ENCODE assay signal across 7 mouse cellular contexts in genomic region chr15:66475941-66476391, GRCm38 (mm10). TPM values are rescaled to one million over a fixed set of nuclear protein-coding genes. Genes with fewer than 3 reads are reported as not detected.
A peak's percentile ranks its signal among the peaks of the same experiment; 100 is the strongest.
DNase-seq lines count a peak whose midpoint lies in the region; ATAC-seq and TF ChIP-seq lines count a peak whose summit lies in the region.

No protein-coding gene starts in this region.

- H3K9me3 ChIP-seq in CH12.LX (replicated peaks; ENCODE audit: low read length) = no peaks in the 10 kb centered on the region
- H3K9me3 ChIP-seq in heart, postnatal 0 days (replicated peaks; ENCODE audit: control insufficient read depth, low read length) = no peaks in the 10 kb centered on the region
- H3K9me3 ChIP-seq in stomach, embryonic 15.5 days = no peaks in the 10 kb centered on the region

- H3K79me2 ChIP-seq in CH12.LX (replicated peaks; ENCODE audit: control insufficient read depth, extremely low read depth, insufficient read depth, poor library complexity, severe bottlenecking) = no peaks in the 10 kb centered on the region

- H3K4me3 ChIP-seq in CH12.LX (replicated peaks in 1 of 3; ENCODE audit: low read depth in 2 of 3, low read length in 2 of 3, poor library complexity in 1 of 3) = peak overlapping the region in 2 of 3 experiments; percentile 20 to 31
- H3K4me3 ChIP-seq in heart, postnatal 0 days (ENCODE audit: low read depth, low read length) = no peak overlapping the region
- no peak overlapping the region for H3K4me3 ChIP-seq in stomach, embryonic 15.5 days (replicated peaks)

- peak overlapping the region; percentile 37 for H3K9ac ChIP-seq in CH12.LX (ENCODE audit: insufficient read depth, low read depth)
- no peak overlapping the region for H3K9ac ChIP-seq in heart, postnatal 0 days (replicated peaks; ENCODE audit: low read depth, low read length)
- H3K9ac ChIP-seq in stomach, embryonic 15.5 days = no peak overlapping the region

- peak overlapping the region; percentile 81 for H3K4me2 ChIP-seq in CH12.LX (ENCODE audit: insufficient read depth, low read depth, poor library complexity, severe bottlenecking)
- H3K4me2 ChIP-seq in heart, postnatal 0 days (ENCODE audit: low read depth, low read length) = peak overlapping the region; percentile 41
- peak overlapping the region; percentile 5; the same call in 1 of the 2 replicates for H3K4me2 ChIP-seq in stomach, embryonic 15.5 days

- peak; percentile 50; the same call in 1 of the 2 replicates for TF ChIP-seq EP300 in CH12.LX (IDR thresholded peaks at IDR 0.05; ENCODE audit: low read length)
- TF ChIP-seq EP300 in heart, postnatal 0 days (IDR thresholded peaks at IDR 0.05; ENCODE audit: low read depth) = no peak

- TF ChIP-seq CTCF in CH12.LX (conservative IDR thresholded peaks at IDR 0.05 in 1 of 2, IDR thresholded peaks at IDR 0.05 in 1 of 2; ENCODE audit: low read depth in 2 of 2, low read length in 2 of 2) = peak; percentile 45 to 84
- TF ChIP-seq CTCF in heart, postnatal 0 days (IDR thresholded peaks at IDR 0.05; ENCODE audit: low read depth) = peak; percentile 64

- TF ChIP-seq POLR2A in CH12.LX (IDR thresholded peaks at IDR 0.05; ENCODE audit: low read depth, low read length) = no peak

- no peak overlapping the region for H3K27ac ChIP-seq in CH12.LX (ENCODE audit: insufficient read depth, low read depth)
- H3K27ac ChIP-seq in heart, postnatal 0 days (ENCODE audit: low read depth) = no peak overlapping the region
- no peak overlapping the region for H3K27ac ChIP-seq in stomach, embryonic 15.5 days

- dilution Hi-C loops in CH12.LX (cut with MboI; ENCODE audit: extremely low pct_ligation_motif_present, extremely low pct_unique_long_range_greater_than_20kb, low sequenced_read_pairs) = no loop called here

- H3K36me3 ChIP-seq in CH12.LX (replicated peaks in 1 of 2; ENCODE audit: control insufficient read depth in 1 of 2, insufficient read depth in 1 of 2, low read length in 1 of 2) = no peaks in the 10 kb centered on the region
- H3K36me3 ChIP-seq in heart, postnatal 0 days (replicated peaks; ENCODE audit: control insufficient read depth, insufficient read depth, low read length) = no peaks in the 10 kb centered on the region
- no peaks in the 10 kb centered on the region for H3K36me3 ChIP-seq in stomach, embryonic 15.5 days

- 8% methylated on average over 5 of the region's 5 CpGs for WGBS in heart, postnatal 0 days
- 11% methylated on average over 5 of the region's 5 CpGs for WGBS in stomach, embryonic 15.5 days

- in situ Hi-C loops in CH12.LX (cut with MboI; ENCODE audit: low pct_ligation_motif_present, low pct_unique_long_range_greater_than_20kb, low sequenced_read_pairs) = loop anchor here (10.0 kb wide), 1 partner anchor 171 kb away; no protein-coding TSS in a partner anchor

- ATAC-seq in common myeloid progenitor, adult 5-6 weeks (replicated peaks; ENCODE audit: low read depth, poor library complexity, severe bottlenecking) = peak; percentile 94
- ATAC-seq in heart, postnatal 0 days (ENCODE audit: insufficient read depth, low read depth) = no peak
- ATAC-seq in stomach, embryonic 15.5 days (ENCODE audit: insufficient read depth, low FRiP score, low read depth) = no peak

- peaks cover 6 to 19% of the 10 kb centered on the region in 2 experiments for H3K4me1 ChIP-seq in CH12.LX (ENCODE audit: control insufficient read depth in 1 of 2, insufficient read depth in 2 of 2)
- H3K4me1 ChIP-seq in heart, postnatal 0 days (ENCODE audit: control insufficient read depth, insufficient read depth) = no peaks in the 10 kb centered on the region
- H3K4me1 ChIP-seq in stomach, embryonic 15.5 days = no peaks in the 10 kb centered on the region

- H3K27me3 ChIP-seq in CH12.LX (replicated peaks) = no peaks in the 10 kb centered on the region
- no peaks in the 10 kb centered on the region for H3K27me3 ChIP-seq in heart, postnatal 0 days (ENCODE audit: control insufficient read depth, insufficient read depth, low read length)
- no peaks in the 10 kb centered on the region for H3K27me3 ChIP-seq in stomach, embryonic 15.5 days (replicated peaks)

- TF ChIP-seq RAD21 in CH12.LX (IDR thresholded peaks at IDR 0.05; ENCODE audit: low read depth, low read length) = peak; percentile 77

- DNase-seq in CH12.LX (ENCODE audit: extremely low read depth) = peak; percentile 89
- peak; percentile 59 for DNase-seq in Muller cell, postnatal 12 days (ENCODE audit: inconsistent ontology term)
- peak; percentile 61 for DNase-seq in heart, postnatal 0 days (ENCODE audit: low spot score)
- DNase-seq in kidney, postnatal 36 days = peak; percentile 11 to 42
- peak; percentile 70 for DNase-seq in mesoderm, embryonic 11.5 days (ENCODE audit: low read depth, low spot score)

TF ChIP-seq in CH12.LX, 34 proteins besides CTCF, POLR2A, EP300 and RAD21:
- peak; percentile 54 for TF ChIP-seq IRF4 (IDR thresholded peaks at IDR 0.05; ENCODE audit: low read depth, low read length)
- no peak for TF ChIP-seq POLR2AphosphoS2 (IDR thresholded peaks at IDR 0.05; ENCODE audit: low read depth, low read length)
- TF ChIP-seq MYC (IDR thresholded peaks at IDR 0.05; ENCODE audit: low read depth, low read length) = no peak
- no peak for TF ChIP-seq MXI1 (IDR thresholded peaks at IDR 0.05; ENCODE audit: low read depth, low read length)
- no peak for TF ChIP-seq CHD1 (IDR thresholded peaks at IDR 0.05; ENCODE audit: low read depth, low read length)
- TF ChIP-seq JUN (IDR thresholded peaks at IDR 0.05; ENCODE audit: insufficient read depth, low read depth, low read length) = no peak
- no peak for TF ChIP-seq RCOR1 (conservative IDR thresholded peaks at IDR 0.05; ENCODE audit: low read depth, low read length)
- TF ChIP-seq ZC3H11A (IDR thresholded peaks at IDR 0.05; ENCODE audit: low read depth, low read length) = no peak
- peak; percentile 55; the same call in 1 of the 2 replicates for TF ChIP-seq ELF1 (IDR thresholded peaks at IDR 0.05; ENCODE audit: low read depth, low read length)
- TF ChIP-seq TCF12 (IDR thresholded peaks at IDR 0.05; ENCODE audit: low read depth, low read length) = peak; percentile 60
- TF ChIP-seq ETS1 (conservative IDR thresholded peaks at IDR 0.05; ENCODE audit: low read depth, low read length) = peak; percentile 52
- peak; percentile 65 for TF ChIP-seq SMC3 (IDR thresholded peaks at IDR 0.05; ENCODE audit: low read depth, low read length)
- TF ChIP-seq CHD2 (IDR thresholded peaks at IDR 0.05; ENCODE audit: low read length) = no peak
- no peak for TF ChIP-seq E2F4 (IDR thresholded peaks at IDR 0.05; ENCODE audit: insufficient replicate concordance, low read depth, low read length)
- TF ChIP-seq ZMIZ1 (IDR thresholded peaks at IDR 0.05; ENCODE audit: low read depth, low read length) = no peak
- TF ChIP-seq MAZ (IDR thresholded peaks at IDR 0.05; ENCODE audit: low read depth, low read length) = no peak
- TF ChIP-seq GABPA (IDR thresholded peaks at IDR 0.05; ENCODE audit: insufficient replicate concordance, low read depth, low read length) = no peak
- peak; percentile 23; the same call in 1 of the 2 replicates for TF ChIP-seq ZNF384 (IDR thresholded peaks at IDR 0.05; ENCODE audit: low read depth, low read length)
- TF ChIP-seq USF1 (IDR thresholded peaks at IDR 0.05; ENCODE audit: low read depth, low read length) = no peak
- TF ChIP-seq ZKSCAN1 (IDR thresholded peaks at IDR 0.05; ENCODE audit: borderline replicate concordance, low read depth, low read length) = no peak
- TF ChIP-seq MAFK (IDR thresholded peaks at IDR 0.05; ENCODE audit: insufficient replicate concordance, low read length) = no peak
- 0 out of 2 replicates have a peak, but pooled peaks have one; percentile 18 for TF ChIP-seq TBP (conservative IDR thresholded peaks at IDR 0.05; ENCODE audit: low read depth, low read length)
- no peak for TF ChIP-seq UBTF (IDR thresholded peaks at IDR 0.05; ENCODE audit: low read depth, low read length)
- 0 out of 2 replicates have a peak, but pooled peaks have one; percentile 8 for TF ChIP-seq MEF2A (IDR thresholded peaks at IDR 0.05; ENCODE audit: borderline replicate concordance, low read depth, low read length)
- TF ChIP-seq USF2 (conservative IDR thresholded peaks at IDR 0.05; ENCODE audit: low read depth, low read length) = no peak
- TF ChIP-seq JUND (conservative IDR thresholded peaks at IDR 0.05; ENCODE audit: low read depth, low read length) = no peak
- no peak for TF ChIP-seq MAX (IDR thresholded peaks at IDR 0.05; ENCODE audit: low read length)

RNA-seq across cellular contexts. Expression of gene Lrrc6, which starts 24.7 kb away (rescaled TPM):
- total RNA-seq in CH12.LX (2012; rRNA removed) = 0.08 TPM in 1 of 2 replicates, not detected in the other
- 0.35 and 0.56 TPM in 2 replicates for total RNA-seq in CH12.LX (2014; rRNA removed)
- 0.19 and 0.26 TPM in 2 replicates for polyA plus RNA-seq in CH12.LX (2012; ENCODE audit: insufficient read length, low read depth)
- not detected in 2 replicates for total RNA-seq in common myeloid progenitor, adult 5-6 weeks (2017)
- not detected in 2 replicates for total RNA-seq in heart, postnatal 0 days (2014; rRNA removed; ENCODE audit: low replicate concordance)
- 0.05 and 0.21 TPM in 2 replicates for polyA plus RNA-seq in heart, postnatal 0 days (2015; fragmentation: Nextera tagmentation; extraction: Ambion mirVana)
- 0.10 TPM in 1 of 2 replicates, not detected in the other for polyA plus RNA-seq in stomach, embryonic 15.5 days (2015; fragmentation: Nextera tagmentation; extraction: Ambion mirVana)

Comparison
In these comparisons a context has a peak if more than half of its experiments do, and no peak if none do; other contexts are left out.
1. DNase-seq: peak in every context shown above with its lines; median percentile 89 in CH12.LX; 70 in mesoderm, embryonic 11.5 days; 61 in heart, postnatal 0 days; 59 in Muller cell, postnatal 12 days; 26 in kidney, postnatal 36 days.
2. H3K4me2 ChIP-seq: peak in every context shown above with its lines; median percentile 81 in CH12.LX; 41 in heart, postnatal 0 days; 5 in stomach, embryonic 15.5 days.
3. H3K4me3 ChIP-seq: peak in CH12.LX (2 of 3); none in heart, postnatal 0 days (single experiment) and stomach, embryonic 15.5 days (single experiment).